Mouse (Mus musculus): ENCODE results near the gene Bckdhb. TPM values are rescaled to one million over a fixed set of nuclear protein-coding genes. Genes with fewer than 3 reads are reported as not detected.

Gene Bckdhb
- 8.4 TPM for polyA plus RNA-seq (2017; shearing (Covaris generic))

GRCm38 (mm10) chr9:83924878-83925687 lies at the start of gene Bckdhb:
Gene Bckdhb (plus strand): TSS chr9:83925145.

Other genes starting within 250 kb of the Bckdhb start
- 0.12 TPM for gene Elovl4, start 118.9 kb upstream of the Bckdhb start, polyA plus RNA-seq (2017; shearing (Covaris generic))
- gene Ttk, start 90.5 kb upstream of the Bckdhb start, polyA plus RNA-seq (2017; shearing (Covaris generic)) = 2.8 TPM